Mouse (Mus musculus): ENCODE measurements at regions not wholly inside any gene's neighbourhood (a gene's known extent, or its start where the extent isn't known, plus 50 kb on each side); places are given as distances from the start of the nearest gene placed in this dataset.

GRCm38 (mm10) chr3:56793054-56793453 lies 508.7 kb downstream of the Tm4sf1 start:
- no peak for DNase-seq (ENCODE audit: low spot score in 2 of 2)

DNA sequence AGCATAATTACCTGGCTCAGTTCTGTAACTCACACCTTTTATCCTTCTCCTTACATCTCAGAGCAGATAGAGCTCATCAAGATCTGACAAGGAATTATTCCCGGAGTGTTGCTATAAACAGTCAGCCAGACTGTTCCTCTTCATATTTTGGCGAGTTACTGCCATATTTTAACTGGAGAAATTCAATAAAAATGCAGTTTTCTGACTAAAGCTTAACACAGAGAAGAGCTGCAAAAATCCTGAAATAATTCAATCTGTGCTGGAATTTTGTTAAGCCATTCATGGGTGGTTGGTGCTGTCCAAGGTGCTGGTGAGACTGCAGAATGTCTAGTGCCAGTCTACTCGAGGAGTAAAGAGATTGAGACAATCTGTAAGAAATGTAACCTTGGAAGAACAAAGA lies 512.6 kb downstream of the Tm4sf1 start:
- DNase-seq (ENCODE audit: low spot score in 2 of 2) = no peak

DNA sequence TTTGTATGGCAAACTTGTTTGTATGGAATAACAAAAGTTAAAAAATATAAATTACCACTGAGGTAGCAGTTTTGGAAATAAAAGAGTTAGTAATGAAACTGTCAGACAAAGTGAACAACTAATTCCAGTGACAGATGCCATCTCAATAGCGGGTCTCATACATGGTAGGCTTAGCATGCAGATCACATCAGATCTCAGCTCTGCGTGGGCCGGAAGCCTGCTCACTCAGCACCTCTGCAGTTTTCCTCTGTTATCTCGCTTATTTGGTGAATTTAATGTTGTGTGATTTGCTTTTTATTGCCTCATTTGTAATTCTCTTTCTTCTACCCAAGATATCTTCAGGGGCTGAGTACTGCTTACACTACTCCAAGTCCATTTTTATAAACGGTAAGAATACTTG lies 527.9 kb downstream of the Tm4sf1 start:
- DNase-seq (ENCODE audit: low spot score in 2 of 2) = no peak

DNA sequence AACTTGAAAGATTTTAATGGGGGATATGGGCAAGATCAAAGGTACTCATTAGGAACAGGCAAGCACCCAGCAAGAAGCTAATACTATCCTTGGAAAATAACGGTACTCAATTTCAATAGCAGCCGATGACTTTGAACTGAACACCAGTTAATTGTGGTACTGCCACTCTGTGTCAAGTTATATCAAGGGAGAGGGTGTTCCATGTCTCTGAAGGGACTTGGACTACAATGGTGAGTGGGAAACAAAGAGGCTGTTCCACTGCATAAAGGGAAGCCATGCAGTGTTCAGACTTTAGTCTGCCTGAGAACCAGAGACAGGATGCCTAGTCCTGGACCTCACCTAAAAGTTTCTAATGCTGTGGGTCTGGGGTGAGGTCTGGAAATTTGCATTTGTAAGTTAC lies 531.6 kb downstream of the Tm4sf1 start:
- DNase-seq (ENCODE audit: low spot score in 2 of 2) = no peak

- no peak for DNase-seq (ENCODE audit: low spot score in 2 of 2)
These were observed 534.7 kb downstream of the Tm4sf1 start for GRCm38 (mm10) chr3:56767133-56767532.

GRCm38 (mm10) chr3:56764336-56764735 lies 537.5 kb downstream of the Tm4sf1 start:
- no peak for DNase-seq (ENCODE audit: low spot score in 2 of 2)

DNA sequence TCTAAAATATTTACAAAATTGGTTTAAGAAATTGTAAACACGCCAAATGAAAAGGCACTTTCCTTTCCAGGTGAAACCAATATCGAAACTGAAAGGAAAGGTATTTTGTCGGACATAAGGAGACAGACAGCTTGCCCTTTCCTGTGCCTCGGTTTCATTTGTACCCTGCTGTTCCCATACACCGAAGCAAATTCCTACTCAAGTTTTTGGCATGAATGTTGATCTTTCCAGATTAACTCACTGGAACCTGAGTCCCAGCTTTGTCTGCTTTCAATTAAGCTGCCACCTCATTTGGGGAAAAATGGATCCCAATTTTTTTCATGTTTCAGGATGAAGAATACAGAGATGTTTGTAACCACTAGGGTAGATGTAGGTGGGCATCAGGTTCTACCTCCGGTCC lies 537.9 kb downstream of the Tm4sf1 start:
- no peak for DNase-seq (ENCODE audit: low spot score in 2 of 2)

- DNase-seq (ENCODE audit: low spot score in 2 of 2) = peak; percentile 61 to 81
These were observed 548.1 kb downstream of the Tm4sf1 start for GRCm38 (mm10) chr3:56753654-56754053.

- no peak for DNase-seq (ENCODE audit: low spot score in 2 of 2)
These were observed 549.9 kb downstream of the Tm4sf1 start for GRCm38 (mm10) chr3:56751926-56752325.

DNA sequence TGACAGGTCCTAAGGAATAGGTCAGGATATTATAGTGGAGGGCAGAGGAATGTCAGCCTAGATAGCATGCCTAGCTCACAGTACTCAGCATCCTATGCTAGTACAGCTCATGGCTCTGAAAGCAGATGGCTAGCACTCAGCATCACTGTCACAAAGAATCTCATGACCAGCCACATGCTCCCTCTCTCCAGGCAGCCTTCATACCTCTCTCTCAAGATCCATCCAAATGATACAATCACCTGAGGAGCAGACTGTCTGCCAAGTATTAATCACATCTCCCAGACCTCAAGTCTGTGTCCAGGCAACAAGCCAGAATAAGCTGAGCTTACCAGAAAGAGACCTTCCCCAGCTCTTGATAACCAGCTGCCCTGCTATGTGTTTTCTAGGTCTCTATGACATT lies 557.4 kb upstream of the Nbea start:
- no peak for DNase-seq (ENCODE audit: low spot score in 2 of 2)

- no peak for DNase-seq (ENCODE audit: low spot score in 2 of 2)
These were observed 556.0 kb upstream of the Nbea start for GRCm38 (mm10) chr3:56739451-56739850.

- DNase-seq (ENCODE audit: low spot score in 2 of 2) = no peak
These were observed 547.3 kb upstream of the Nbea start for GRCm38 (mm10) chr3:56730849-56731248.

DNA sequence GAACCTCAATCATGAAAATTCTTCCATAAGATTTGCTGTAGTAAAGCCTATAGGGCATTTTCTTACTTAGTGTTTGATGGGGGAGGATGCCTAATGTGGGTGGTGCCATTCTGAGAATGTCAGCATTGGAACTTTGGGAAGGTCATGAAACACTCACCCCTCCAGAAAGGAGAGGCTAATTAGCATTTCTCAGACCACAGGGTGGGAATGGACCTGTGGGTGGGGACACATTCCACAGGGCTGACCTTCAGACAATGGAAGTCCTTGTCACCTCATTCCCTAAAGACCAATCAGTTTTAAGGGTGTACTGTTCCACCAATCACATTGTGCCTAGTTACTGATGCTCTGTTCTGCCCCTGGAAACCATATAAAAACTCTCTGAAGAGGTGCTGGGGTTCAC lies 541.5 kb upstream of the Nbea start:
- DNase-seq (ENCODE audit: low spot score in 2 of 2) = no peak

DNA sequence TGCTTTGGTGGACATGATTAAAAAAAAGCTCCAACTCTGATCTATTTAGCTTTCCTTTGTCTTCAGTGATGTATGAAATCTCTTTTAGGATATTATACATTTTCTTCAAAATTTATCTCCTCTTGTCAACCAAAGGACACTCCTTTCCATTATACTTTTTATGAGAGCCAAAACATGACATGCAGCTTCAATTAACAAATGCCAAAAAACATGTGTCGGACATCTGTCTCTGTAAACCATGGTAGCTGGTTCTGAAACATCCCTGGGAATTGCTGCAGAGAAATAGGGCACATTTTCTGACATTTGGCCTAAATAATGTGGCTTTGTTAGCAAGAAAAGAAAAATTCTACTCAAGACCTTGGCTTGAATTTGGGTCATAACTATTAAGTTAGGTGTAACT lies 524.8 kb upstream of the Nbea start:
- no peak for DNase-seq (ENCODE audit: low spot score in 2 of 2)

DNA sequence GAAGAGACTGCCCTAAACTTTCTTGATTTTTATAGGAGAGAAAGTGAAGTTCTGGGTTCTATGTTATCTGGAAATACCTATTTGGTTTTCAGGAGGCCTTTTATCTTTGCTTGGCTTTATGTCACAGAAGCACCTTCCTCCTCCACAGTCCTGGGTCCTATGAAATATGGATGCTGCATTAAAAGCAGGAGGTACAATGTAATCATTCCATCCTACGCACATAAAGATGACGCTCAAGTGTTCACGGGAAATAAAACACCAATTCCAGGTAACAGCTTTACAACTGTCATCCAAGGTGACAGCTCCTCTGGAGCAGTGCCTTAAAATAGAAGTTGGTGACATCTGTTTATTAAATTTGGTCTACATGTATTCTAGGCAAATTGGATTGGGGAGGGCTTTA lies 523.8 kb upstream of the Nbea start:
- DNase-seq (ENCODE audit: low spot score in 2 of 2) = no peak

DNA sequence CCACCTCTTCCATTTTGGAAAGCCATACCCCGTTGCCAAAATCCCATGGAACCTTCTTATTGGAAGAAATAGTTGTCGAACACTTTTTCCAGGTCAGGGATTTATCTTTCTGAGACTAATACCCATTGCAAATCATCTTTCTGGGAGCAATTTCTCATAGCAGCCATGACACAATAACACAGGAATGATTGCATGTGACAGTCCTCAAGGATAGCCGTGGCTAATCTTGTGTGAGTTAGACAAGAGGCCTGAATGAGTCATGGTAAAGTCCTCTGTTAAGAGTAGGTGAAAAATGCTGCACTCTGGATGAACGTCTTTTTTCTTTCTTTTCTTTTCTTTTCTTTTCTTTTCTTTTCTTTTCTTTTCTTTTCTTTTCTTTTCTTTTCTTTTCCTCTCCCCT lies 522.5 kb upstream of the Nbea start:
- no peak for DNase-seq (ENCODE audit: low spot score in 2 of 2)

- no peak for DNase-seq (ENCODE audit: low spot score in 2 of 2)
These were observed 515.4 kb upstream of the Nbea start for GRCm38 (mm10) chr3:56698941-56699340.

GRCm38 (mm10) chr3:56698248-56698647 lies 514.7 kb upstream of the Nbea start:
- no peak for DNase-seq (ENCODE audit: low spot score in 2 of 2)

DNA sequence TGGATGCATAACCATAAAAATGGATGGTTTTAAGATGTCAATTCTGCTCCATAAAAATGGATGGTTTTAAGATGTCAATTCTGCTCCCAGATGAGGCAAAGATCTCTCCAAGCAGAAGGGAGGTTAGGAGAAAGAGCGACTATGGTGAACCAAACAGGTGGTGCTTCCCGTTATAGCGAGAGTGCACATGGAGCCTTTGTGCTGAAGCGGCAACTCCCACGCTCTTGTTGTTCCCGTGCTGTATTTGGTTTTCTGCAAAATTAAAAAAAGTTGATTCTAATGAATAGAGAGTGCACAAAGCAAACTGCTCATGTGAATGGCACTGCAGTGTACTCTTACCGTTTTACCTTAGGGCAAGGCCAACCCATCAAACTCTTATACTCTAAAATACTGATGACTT lies 497.5 kb upstream of the Nbea start:
- DNase-seq (ENCODE audit: low spot score in 2 of 2) = no peak

- no peak for DNase-seq (ENCODE audit: low spot score in 2 of 2)
These were observed 485.3 kb upstream of the Nbea start for GRCm38 (mm10) chr3:56668829-56669228.

GRCm38 (mm10) chr3:56660594-56660993 lies 477.1 kb upstream of the Nbea start:
- no peak for DNase-seq (ENCODE audit: low spot score in 2 of 2)

DNA sequence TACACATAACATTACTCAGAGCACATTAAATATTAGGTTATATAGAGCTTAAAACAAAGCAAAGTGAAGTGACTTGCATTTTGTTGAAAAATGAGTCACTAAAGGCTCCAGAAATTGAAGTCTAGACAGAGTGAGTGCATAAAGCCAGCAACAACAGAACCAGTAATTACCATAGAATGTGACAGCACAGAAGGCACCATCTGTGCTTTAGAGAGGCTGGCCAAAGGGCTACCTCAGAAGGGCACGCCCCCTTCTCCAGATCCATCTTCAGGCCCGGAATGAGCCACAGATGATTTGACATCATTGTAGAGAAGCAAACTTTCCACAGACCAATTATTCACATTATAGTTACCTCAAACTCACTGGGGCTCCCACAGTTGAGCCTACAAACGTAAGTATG lies 463.8 kb upstream of the Nbea start:
- DNase-seq (ENCODE audit: low spot score in 2 of 2) = peak; percentile 2 to 3
